In the genomic region with DNA sequence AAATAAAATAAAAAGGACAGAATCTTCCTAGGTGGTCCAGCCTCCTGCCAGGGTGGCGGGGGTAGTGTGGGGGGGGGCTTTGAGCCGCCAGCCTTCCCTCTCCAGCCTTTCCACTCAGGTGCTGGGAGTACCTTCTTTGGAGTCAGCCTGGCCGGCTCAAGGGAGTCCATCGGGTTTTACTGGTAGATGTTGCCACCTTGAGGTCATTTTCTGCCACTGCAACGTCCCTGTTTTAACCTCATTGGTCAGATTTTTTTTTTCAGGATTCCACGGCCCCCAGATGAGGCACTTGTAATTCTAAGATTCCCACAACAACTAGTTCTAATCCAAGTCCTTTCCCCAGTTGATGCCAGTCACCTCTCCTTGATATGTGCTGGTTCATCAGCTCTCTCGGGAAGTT, we compare ENCODE assay signal across 9 mouse cellular contexts. TPM values are rescaled to one million over a fixed set of nuclear protein-coding genes. Genes with fewer than 3 reads are reported as not detected.
DNase-seq lines count a peak whose midpoint lies in the region; ATAC-seq and TF ChIP-seq lines count a peak whose summit lies in the region.
"Had no signal": no experiment of that assay in that cellular context is flagged by ENCODE, and none has a peak within 500 bp of the region (broad histone marks: within the 10 kb centered on the region; RNA-seq: fewer than 3 reads in every experiment).

No protein-coding gene starts in this region.

- H3K9ac ChIP-seq in intestine, postnatal 0 days (ENCODE audit: low read depth, low read length), result no peak overlapping the region
- H3K9ac ChIP-seq in intestine, embryonic 16.5 days (ENCODE audit: low read depth, low read length), result no peak overlapping the region
- no peak overlapping the region for H3K9ac ChIP-seq in ES-E14 (ENCODE audit: insufficient read depth, low read depth, low read length, poor library complexity, severe bottlenecking)
- H3K9ac ChIP-seq in limb, embryonic 11.5 days (ENCODE audit: low read length), result no peak overlapping the region
- H3K9ac ChIP-seq: midbrain, embryonic 12.5 days had no signal

- H3K4me1 ChIP-seq in intestine, postnatal 0 days (replicated peaks; ENCODE audit: control insufficient read depth, insufficient read depth, low read length), result no peaks in the 10 kb centered on the region
- H3K4me1 ChIP-seq in intestine, embryonic 16.5 days (ENCODE audit: control insufficient read depth, insufficient read depth, low read length), result peaks cover 5% of the 10 kb centered on the region
- H3K4me1 ChIP-seq in ES-E14 (ENCODE audit: control insufficient read depth in 2 of 2, insufficient read depth in 2 of 2, low read length in 2 of 2, poor library complexity in 1 of 2), result no peaks in the 10 kb centered on the region; a peak in 1 of 4 replicates
- H3K4me1 ChIP-seq in limb, embryonic 11.5 days (ENCODE audit: control insufficient read depth, insufficient read depth, low read length), result 0 out of 2 replicates have a peak, but pooled peaks cover 4% of the 10 kb centered on the region

- H3K9me3 ChIP-seq in intestine, postnatal 0 days (ENCODE audit: control insufficient read depth), result no peaks in the 10 kb centered on the region
- no peaks in the 10 kb centered on the region for H3K9me3 ChIP-seq in intestine, embryonic 16.5 days (ENCODE audit: control insufficient read depth, low read length)
- H3K9me3 ChIP-seq in ES-E14 (ENCODE audit: control insufficient read depth, insufficient read depth, low read depth, low read length), result no peaks in the 10 kb centered on the region
- H3K9me3 ChIP-seq in limb, embryonic 11.5 days (ENCODE audit: control insufficient read depth, low read length), result no peaks in the 10 kb centered on the region
- H3K9me3 ChIP-seq: midbrain, embryonic 12.5 days had no signal

- no peaks in the 10 kb centered on the region for H3K27me3 ChIP-seq in intestine, postnatal 0 days (replicated peaks; ENCODE audit: control insufficient read depth, insufficient read depth, low read length)
- H3K27me3 ChIP-seq in intestine, embryonic 16.5 days (replicated peaks; ENCODE audit: control insufficient read depth, insufficient read depth, low read length), result no peaks in the 10 kb centered on the region
- no peaks in the 10 kb centered on the region for H3K27me3 ChIP-seq in limb, embryonic 11.5 days (ENCODE audit: control insufficient read depth, insufficient read depth, low read length)

- H3K36me3 ChIP-seq in intestine, postnatal 0 days (ENCODE audit: control insufficient read depth, insufficient read depth), result no peaks in the 10 kb centered on the region
- no peaks in the 10 kb centered on the region for H3K36me3 ChIP-seq in intestine, embryonic 16.5 days (ENCODE audit: control insufficient read depth, insufficient read depth, low read length)
- no peaks in the 10 kb centered on the region for H3K36me3 ChIP-seq in ES-E14 (ENCODE audit: control insufficient read depth, insufficient read depth, low read length, poor library complexity, severe bottlenecking)
- H3K36me3 ChIP-seq in limb, embryonic 11.5 days (ENCODE audit: control insufficient read depth, insufficient read depth, low read length), result no peaks in the 10 kb centered on the region
- H3K36me3 ChIP-seq: midbrain, embryonic 12.5 days had no signal

- peak; percentile 55 for DNase-seq in ES-E14 (ENCODE audit: low read depth, low spot score)
- peak; percentile 50 for DNase-seq in c-Kit-positive CD71-positive TER-119-positive erythroid progenitor cells, embryonic 14.5 days (ENCODE audit: low spot score)
- DNase-seq in heart, adult 9 months (ENCODE audit: low spot score in 2 of 2), result peak; percentile 52 to 59
- DNase-seq in limb, embryonic 11.5 days (ENCODE audit: low spot score), result peak; percentile 80
- peak; percentile 83 for DNase-seq in retina, postnatal 1 day

- WGBS in intestine, postnatal 0 days, result 7% methylated on average over 7 of the region's 7 CpGs
- 4% methylated on average over 7 of the region's 7 CpGs for WGBS in intestine, embryonic 16.5 days
- 3% methylated on average over 7 of the region's 7 CpGs for WGBS in limb, embryonic 11.5 days

- in situ Hi-C loops in ES-E14 (cut with MboI; ENCODE audit: low sequenced_read_pairs in 2 of 2, unreplicated experiment in 2 of 2), result loop anchor here (5.0 to 10.0 kb wide), 4 partner anchors 132 to 452 kb away; no protein-coding TSS in a partner anchor

- peak; percentile 87 for TF ChIP-seq CTCF in intestine, postnatal 0 days (IDR thresholded peaks at IDR 0.05; ENCODE audit: low read depth)

- no peak for ATAC-seq in intestine, postnatal 0 days
- ATAC-seq in intestine, embryonic 16.5 days, result no peak
- ATAC-seq in limb, embryonic 11.5 days (ENCODE audit: insufficient number of reproducible peaks, low FRiP score, low TSS enrichment, low read depth), result no peak
- no peak for ATAC-seq in monocyte, adult 5-6 weeks (replicated peaks; ENCODE audit: insufficient number of reproducible peaks, low FRiP score, low TSS enrichment, poor library complexity, severe bottlenecking)

- H3K4me3 ChIP-seq in intestine, postnatal 0 days (ENCODE audit: low read depth, low read length), result no peak overlapping the region
- H3K4me3 ChIP-seq in intestine, embryonic 16.5 days (ENCODE audit: low read length), result no peak overlapping the region
- no peak overlapping the region for H3K4me3 ChIP-seq in ES-E14 (ENCODE audit: insufficient read depth in 1 of 2, low read depth in 1 of 2, low read length in 2 of 2, poor library complexity in 1 of 2, severe bottlenecking in 1 of 2)
- H3K4me3 ChIP-seq in limb, embryonic 11.5 days (ENCODE audit: low read depth, low read length), result no peak overlapping the region
- H3K4me3 ChIP-seq: midbrain, embryonic 12.5 days had no signal

- no peak overlapping the region for H3K4me2 ChIP-seq in intestine, postnatal 0 days (replicated peaks; ENCODE audit: low read depth)
- no peak overlapping the region for H3K4me2 ChIP-seq in intestine, embryonic 16.5 days (ENCODE audit: low read depth, low read length)
- H3K4me2 ChIP-seq in limb, embryonic 11.5 days (ENCODE audit: low read depth, severe bottlenecking), result no peak overlapping the region
- H3K4me2 ChIP-seq: midbrain, embryonic 12.5 days had no signal

- H3K27ac ChIP-seq in intestine, postnatal 0 days (ENCODE audit: low read depth, low read length), result no peak overlapping the region
- no peak overlapping the region for H3K27ac ChIP-seq in intestine, embryonic 16.5 days (ENCODE audit: low read length)
- H3K27ac ChIP-seq in ES-E14 (ENCODE audit: insufficient read depth, low read depth, low read length, poor library complexity, severe bottlenecking), result no peak overlapping the region
- no peak overlapping the region for H3K27ac ChIP-seq in limb, embryonic 11.5 days (replicated peaks; ENCODE audit: low read depth, low read length)
- H3K27ac ChIP-seq: midbrain, embryonic 12.5 days had no signal

TF ChIP-seq in ES-E14, 5 proteins besides CTCF, POLR2A, EP300 and RAD21:
- peak; percentile 81 for TF ChIP-seq ZC3H11A (IDR thresholded peaks at IDR 0.05; ENCODE audit: borderline replicate concordance, low read depth, low read length)
- no peak for TF ChIP-seq CHD2 (IDR thresholded peaks at IDR 0.05; ENCODE audit: low read depth, low read length)
- TF ChIP-seq ZNF384 (IDR thresholded peaks at IDR 0.05; ENCODE audit: low read depth, low read length), result peak; percentile 84
- TF ChIP-seq MAFK (IDR thresholded peaks at IDR 0.05; ENCODE audit: insufficient read depth, low read depth, low read length), result no peak
- no peak for TF ChIP-seq HCFC1 (IDR thresholded peaks at IDR 0.05; ENCODE audit: borderline replicate concordance, insufficient read depth, low read length)
TF ChIP-seq in ES-E14: peak in this region for 2.

RNA-seq across cellular contexts. Expression of gene Slc29a3, which starts 4.4 kb away (rescaled TPM):
- polyA plus RNA-seq in intestine, postnatal 0 days (2015; fragmentation: Nextera tagmentation; extraction: Ambion mirVana), result 6.3 and 7.9 TPM in 2 replicates
- 7.6 and 8.2 TPM in 2 replicates for polyA plus RNA-seq in intestine, embryonic 16.5 days (2015; fragmentation: Nextera tagmentation; extraction: Ambion mirVana)
- 11.9 and 21.4 TPM in 2 replicates for total RNA-seq in ES-E14 (2012; rRNA removed)
- 6.4 and 6.8 TPM in 2 replicates for polyA plus RNA-seq in limb, embryonic 11.5 days (2014; fragmentation: Nextera tagmentation; extraction: Ambion mirVana)
- total RNA-seq in monocyte, adult 5-6 weeks (2017), result 5.0 to 8.1 TPM (median 5.5 TPM) in 3 replicates
